Mouse (Mus musculus): ENCODE measurements around the gene Tnni3.
A peak's percentile ranks its signal among the peaks of the same experiment; 100 is the strongest.

Gene Tnni3

DNA sequence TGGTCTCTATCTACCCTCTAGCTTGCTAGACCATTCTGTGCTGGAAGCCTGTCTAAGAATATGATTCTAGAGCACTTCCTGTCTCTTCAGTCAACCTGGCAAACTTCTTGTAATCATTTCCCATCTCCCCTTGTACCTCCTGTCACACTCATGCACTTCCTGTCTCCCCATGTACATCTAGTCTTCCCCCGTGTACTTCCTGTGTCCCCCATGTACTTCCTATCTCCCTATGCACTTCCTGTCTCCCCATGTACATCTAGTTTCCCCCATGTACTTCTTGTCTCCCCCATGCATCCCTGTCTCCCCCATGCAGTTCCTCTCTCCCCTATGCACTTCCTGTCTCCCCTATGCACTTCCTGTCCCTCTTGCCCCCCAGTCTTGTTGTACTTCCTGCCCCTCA is 5.5 kb downstream of the Tnni3 start:
- no peak for DNase-seq

DNA sequence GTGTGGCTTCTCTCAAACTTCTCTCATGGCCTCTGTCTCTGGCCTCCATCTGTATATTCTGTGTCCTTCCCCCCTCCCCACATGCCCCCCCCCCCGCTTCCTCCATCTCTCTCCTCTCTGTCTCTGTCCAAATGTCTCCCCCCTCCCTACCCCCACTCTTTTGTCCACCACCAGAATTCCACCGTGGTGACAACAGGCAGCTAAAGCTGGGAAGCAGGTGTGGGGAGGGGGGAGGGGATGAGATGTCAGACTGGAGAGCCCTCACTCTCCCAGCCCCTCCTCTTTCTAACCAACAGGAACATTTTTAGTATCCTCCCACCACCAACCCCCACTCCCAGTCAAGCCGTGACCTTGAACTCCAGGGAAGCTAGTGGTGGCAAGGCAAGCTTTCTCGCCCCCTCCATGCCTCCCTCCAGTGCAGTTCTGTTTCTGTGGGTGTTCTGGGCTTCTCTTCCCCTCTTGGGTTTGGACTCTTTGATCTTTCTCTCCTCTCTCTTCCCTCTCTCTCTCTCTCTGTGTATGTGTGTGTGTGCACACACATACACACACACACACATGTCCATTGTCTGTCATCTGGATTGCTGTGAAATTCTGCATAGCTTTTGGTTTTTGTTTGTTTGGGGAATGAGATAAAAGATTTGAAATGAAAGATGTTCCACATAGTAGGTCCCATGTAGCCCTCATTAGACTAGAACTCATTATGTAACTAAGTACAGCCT is 7.5 kb downstream of the Tnni3 start, which contains the start of gene Tnnt1:
Tnnt1 (minus strand) TSS at position 51 of the 719 bp plus-strand sequence.
- no peak for DNase-seq

DNA sequence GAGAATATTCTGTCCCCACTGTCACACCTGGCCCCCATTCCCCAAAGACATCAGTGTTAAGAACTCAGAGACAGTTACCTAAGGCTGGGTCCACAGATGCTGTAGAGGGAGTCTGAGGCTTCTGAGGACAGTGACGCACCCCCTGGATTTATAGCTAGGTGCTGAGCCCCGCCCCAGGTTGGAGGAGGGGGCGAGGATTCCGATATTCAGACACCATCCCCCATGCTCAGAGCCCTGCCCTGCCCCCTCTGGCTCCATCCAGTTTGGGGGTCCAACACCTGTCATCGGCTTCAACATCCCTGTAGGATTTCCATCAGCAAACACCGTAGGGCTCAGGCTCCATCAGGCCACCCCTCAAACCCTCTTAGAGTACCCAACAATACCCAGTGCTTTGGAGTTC is 8.2 kb downstream of the Tnni3 start:
- no peak for DNase-seq

DNA sequence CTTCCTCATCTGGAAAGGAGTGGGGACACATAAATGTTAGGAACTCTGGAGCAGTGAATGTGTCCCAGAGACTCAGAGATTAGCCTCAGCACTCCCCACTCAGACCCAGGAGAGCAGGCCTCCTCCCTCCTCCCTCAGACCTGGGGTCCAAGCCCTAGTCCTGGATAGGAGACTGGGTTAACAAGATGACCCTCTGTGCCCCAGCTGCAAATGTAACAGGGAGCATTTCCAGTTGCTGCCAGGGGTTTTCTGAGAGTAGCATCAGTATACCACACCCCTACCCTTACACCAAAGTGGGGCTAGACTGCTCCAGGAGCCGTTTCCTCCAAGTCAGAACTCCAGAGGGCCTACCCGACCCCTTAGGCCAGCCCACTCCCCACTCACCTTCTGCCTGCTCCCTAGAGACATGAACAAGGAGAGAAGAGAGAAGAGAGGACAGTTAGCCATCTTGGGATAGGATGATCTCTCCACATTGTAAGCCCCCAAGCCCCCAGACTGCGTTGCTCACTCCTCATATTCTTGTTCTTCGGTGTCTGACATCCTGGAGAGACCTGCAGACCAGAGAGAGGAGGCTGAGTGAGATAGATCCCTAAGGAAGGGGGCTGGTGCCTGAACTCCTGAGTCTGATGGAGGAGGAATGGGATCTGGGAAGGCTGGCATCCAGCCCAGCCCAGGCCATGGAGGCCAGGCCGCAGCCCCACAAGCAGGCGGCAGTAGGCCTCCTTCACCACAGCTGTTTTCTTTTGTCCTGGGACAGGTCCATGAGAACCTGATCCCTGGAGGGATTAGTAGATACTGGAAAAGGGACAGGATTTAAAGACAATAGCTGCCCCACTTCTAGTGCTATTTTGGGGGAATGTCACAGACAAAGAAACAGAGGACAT is 10.0 kb downstream of the Tnni3 start:
- DNase-seq: no peak

DNA sequence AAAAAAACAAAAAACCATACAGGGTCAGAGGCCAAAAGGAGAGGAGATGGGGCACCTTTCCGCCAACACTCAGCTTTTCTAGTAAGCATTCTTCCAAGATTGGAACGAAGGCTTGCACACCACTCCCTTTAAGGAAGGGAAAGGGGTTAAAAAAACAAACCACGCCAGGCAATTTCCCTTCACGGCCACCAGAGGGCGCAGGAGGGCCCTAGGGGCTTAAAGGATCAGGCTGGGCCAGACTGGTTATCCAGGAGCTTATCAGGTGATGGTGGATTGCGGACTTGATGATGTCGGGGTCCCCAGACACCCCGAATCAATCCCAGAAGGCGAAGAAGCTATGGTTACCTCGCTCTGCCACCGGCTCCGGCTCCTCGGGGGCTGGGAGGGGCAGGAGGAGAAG is 10.8 kb downstream of the Tnni3 start:
- DNase-seq: no peak

DNA sequence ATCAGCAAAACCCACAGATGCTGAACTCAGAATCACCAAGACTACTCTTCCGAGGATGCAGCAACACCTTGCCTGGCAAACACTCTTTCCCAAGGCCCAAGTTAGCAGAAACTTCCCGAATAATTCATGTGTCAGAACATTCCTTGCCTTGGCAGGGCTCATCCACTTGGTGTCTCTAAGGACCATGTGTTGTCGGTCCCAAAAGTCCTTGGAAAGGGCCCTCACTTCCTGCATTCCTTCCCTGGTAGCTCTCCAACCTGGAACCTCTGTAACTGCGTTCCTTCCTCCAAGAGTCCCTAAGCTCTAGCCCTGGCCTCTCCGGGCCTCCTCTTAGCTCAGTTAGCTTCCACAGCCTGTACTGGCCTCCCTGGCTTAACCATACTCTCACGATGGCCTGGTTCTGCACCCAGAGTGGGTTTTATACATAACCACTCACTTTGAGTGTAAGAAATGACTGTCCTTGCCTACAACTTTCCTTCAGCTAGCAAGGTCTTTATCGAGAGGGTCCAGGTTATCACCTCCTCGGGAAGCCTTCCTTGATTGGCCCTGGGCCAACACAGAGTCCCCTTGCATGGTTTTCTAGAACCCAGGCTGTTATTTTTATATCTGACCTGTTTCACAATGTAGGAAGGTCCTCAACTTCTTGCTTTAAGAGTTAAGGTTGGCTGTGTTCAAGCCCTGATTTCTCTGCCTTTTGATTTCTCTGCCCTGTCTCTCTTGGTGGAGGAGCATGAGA is 12.4 kb downstream of the Tnni3 start:
- DNase-seq: no peak

DNA sequence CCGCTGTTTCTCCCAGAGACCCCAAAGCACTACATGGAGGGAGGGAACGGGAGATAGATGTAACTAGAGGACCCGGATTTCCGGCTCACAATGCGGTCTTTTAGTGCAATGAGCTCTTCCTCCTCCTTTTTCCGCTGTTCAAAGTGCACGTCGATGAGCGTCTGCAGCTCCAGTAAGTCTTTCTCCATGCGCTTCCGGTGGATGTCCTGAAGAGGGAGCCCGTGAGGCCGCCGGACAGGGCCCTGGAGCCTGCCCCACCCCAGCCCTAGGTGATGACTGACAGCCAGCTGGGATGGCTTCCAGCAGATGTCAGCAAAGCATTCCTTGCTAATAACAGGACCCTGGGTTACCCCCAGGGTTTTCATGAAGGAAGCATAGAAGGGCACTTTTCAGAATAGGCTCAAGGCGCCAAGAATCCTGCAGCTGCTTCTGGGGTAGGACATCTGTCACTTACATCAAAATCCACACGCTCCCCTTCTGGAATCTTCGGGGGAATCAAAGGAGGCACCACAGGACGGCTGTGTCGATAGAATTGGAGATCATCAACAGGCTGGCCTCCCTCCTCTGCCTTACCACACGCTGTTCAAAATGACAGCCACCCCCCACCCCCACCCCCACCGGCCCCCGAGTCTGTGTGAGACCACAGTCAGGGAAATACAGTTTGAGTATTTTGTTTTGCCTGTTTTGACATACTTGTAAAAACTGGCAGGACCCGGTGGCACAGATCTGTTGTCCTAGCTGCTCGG is 14.0 kb downstream of the Tnni3 start:
- DNase-seq: peak; percentile 70

DNA sequence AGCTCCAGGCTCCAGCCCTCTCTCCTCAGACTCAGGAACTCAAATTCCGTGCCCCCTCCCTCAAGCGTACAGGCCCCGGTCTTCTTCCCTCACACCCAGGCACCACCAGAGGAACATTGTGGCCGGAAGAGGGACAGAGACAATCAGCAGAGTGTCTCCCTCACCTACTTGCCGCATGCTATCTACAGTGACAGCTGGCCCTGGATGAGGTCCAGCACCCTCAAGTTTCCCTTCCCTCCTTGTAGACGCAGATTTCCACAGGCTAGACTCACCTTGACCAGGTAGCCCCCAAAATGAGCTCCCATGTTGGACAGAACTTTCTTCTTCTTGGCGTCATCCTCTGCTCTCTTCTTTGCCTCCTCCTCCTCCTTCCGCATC is 15.3 kb downstream of the Tnni3 start:
- DNase-seq: no peak

DNA sequence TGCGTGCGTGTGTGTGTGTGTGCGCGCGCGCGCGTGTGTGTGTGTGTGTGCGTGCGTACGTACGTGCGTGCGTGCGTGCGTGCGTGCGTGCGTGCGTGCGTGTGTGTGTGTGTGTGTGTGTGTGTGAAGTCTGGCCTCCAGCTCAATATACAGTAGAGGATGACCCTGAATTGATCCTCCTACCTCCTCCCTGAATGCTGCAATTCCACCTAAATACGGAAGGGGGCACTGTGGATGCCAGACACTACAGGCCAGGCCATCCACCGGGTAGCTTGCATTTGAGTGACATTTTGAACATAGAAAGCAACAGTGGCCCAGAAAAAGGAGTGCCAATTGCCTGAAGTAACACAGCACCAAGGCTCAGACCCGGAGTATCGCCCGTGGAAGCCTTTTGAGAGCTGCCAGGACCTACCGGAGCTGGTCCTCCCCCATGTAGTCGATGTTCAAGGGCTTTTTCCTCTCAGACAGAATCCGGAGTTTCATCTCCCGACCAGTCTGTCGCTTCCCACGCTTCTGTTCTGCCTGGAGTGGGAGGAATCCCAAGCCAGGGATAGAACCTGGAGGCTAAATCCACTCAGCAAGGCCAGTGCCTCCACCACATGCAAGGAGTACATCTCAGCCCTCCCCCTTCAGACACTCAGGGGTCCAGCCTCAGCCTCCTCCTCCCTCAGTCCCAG is 15.8 kb downstream of the Tnni3 start:
- no peak for DNase-seq

DNA sequence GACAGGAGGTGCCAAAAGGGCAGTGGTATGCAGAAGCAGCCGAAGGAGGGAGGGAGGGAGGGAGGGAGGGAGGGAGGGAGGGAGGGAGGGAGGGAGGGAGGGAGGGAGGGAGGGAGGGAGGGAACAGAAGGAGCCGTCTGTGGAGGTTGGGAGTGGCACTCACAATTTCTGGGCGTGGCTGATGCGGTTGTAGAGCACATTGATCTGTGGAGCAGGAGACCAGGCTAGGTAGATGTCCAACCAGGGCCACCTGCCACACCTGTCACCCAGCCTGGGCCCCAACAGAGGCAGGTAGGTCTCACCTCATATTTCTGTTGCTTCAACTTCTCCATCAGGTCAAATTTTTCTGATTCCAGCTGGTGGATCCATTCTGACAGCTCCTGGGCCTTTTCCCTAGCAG is 16.8 kb downstream of the Tnni3 start:
- no peak for DNase-seq

DNA sequence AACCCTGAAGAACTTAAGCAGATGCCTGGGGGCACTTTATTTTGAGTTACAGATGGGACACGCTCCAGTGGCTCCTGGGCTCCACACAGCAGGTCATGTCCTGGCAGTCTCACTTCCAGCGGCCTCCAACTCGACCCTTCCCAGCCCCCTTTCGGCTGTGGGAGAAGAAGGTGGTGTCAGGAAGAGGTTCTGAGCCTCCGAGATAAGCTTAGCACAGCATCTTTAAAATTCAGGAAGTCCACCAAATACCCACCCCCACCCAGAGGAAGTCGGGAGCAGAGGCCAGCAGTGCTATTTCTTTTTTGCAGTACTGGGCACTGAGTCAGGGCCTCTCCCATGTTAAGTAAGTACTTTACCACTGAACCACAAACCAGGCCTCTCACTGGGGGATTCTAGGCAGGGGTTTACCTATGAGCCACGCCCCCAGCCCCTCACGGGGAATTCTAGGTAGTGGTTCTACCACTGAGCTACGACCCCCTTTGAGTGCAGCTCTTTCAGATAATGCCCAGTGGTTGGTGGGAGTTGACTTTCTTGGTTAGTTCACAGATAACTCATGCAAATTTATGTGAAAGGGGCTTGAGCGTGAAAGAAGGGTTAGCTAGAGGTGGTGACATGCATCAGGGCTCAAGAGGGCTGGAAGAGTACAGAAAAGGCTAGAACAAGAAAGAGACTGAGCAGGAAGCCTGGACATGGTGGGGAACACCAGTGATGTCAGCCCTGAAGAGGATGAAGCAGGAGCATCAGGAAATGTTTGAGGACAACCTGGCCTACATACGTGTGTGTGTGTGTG is 19.2 kb downstream of the Tnni3 start:
- DNase-seq: no peak

DNA sequence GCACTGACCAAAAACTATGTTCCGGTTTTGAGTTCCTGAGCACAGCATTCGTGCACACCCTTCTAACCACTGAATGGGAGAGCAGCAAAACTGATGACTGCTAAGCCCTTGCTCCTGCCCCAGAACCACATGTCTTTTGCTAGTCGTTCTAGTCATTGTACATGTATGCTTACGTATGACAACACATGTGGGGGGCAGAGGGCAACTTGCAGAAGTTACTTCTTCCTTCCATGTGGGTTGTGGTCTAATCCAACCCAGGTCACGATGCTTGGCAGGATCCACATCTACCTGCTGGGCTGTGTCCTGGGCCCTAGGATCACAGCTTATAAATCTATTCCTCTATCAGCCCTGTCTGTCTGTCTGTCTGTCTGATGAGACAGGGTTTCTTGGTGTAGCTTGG is 20.2 kb downstream of the Tnni3 start:
- no peak for DNase-seq

DNA sequence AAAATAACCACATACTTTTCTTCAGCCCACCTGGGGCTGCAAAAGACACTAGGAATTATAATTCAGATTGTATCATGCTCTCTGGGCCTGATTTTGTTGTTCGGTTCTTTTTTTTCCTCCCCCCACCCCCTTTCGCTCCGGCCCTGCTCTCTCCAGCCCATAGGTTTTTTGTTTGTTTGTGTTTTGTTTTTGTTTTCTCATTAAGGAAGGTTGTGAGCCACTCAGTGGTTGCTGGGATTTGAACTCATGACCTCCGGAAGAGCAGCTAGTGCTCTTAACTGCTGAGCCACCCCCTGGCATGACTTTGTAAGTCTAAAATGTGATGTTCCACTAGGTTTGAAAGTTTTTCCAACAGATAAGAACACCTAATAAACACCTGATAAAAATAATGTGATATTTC is 20.9 kb downstream of the Tnni3 start:
- no peak for DNase-seq

DNA sequence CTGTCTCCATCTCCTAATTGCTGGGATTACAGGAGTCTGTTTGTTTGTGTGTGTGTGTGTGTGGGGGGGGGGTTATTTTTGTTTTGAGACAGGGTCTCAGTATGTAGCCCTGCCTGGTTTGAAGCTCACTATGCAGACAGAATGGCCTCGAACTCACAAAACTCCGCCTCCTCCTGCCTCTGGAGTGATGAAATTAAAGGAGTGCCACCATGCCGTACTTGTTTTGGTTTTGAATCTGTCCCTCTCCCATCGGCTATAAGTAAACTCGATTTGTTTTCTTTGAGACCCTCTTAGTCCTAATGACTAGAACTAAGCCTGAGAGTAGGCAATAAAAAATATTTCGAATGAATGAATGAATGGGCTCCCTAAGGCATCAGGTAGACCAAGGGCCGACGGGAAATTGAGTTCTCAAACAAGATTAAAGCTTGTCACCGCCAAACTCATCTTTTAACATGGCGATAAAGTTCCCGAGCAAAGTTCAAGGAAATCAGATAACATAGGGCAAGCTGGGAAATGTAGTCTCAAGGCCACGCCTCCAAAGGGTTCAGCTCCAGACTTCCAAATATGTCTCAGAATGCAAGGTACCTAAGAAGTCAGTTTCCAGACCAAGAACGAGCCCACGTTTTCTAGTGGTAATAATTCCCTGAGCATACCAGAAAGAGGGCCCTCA is 21.5 kb downstream of the Tnni3 start:
- DNase-seq: peak; percentile 63

DNA sequence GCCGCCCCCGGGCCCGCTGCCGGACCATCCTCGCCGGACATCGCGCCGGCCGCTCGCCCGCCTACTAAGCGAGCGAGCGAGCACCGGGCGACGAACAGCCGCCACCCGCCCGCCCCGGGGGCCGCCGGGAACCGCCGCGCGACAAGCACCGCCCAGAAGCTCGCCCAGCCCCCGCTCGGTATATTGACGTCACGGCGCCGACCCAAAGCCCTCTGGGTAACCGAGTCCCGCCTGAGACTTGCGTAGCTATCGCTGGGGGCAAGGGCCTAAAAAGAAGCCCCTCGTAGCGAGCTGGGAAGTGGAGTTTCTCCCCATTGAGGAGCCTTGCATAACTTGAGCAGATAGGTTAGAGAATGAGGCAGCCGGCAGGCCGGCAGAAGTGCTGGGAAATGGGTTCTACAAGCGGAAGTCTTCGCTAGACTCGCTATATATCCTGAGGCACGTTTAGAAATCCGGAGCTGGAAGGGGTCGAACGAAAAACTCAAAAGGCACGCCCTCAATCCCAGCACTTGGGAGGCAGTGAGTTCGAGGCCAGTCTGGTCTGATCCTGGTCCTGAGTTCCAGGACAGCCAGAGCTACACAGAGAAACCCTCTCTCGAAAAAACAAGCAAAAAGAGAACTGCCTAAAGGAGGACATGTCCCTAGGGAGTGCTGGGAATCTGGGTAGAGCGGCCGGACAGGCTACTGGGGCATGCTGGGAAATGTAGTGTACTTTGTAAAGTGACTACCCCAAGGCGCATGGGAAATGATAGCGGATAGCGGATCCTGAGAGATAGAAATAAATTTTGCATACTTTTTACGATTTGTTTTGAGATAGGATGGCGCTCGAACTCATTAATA is 22.3 kb downstream of the Tnni3 start, which contains the start of gene Ppp1r12c:
Ppp1r12c (minus strand) TSS at position 123 of the 840 bp plus-strand sequence.
- peak; percentile 92 for DNase-seq

DNA sequence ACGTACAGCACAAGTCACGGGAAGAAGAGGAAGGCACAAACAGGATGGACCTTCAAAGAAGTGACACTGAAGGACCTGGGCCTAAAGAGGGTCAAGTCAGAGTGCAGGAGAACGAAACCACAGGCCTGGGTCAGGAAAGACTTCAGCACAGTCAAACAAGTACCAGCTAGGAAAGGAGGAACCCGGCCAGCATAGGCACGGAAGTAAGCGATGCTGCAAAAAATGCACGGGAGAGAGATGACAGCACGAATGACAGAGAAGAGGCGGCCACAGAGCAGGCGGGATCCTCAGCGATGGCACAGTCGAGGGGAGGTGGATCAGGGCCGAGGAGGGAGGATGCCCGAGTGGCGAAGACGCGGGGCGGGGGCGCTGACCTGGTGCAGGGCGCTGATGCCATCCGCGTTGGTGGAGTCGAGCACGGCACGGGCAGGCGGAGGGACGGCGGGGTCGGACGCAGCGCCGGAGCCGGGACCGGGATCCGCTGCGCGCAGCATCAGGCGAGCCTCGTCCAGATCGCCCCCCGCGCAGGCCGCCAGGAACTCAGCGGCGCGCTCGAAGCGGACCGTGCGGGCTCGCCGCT is 23.0 kb downstream of the Tnni3 start:
- peak; percentile 31 for DNase-seq

DNA sequence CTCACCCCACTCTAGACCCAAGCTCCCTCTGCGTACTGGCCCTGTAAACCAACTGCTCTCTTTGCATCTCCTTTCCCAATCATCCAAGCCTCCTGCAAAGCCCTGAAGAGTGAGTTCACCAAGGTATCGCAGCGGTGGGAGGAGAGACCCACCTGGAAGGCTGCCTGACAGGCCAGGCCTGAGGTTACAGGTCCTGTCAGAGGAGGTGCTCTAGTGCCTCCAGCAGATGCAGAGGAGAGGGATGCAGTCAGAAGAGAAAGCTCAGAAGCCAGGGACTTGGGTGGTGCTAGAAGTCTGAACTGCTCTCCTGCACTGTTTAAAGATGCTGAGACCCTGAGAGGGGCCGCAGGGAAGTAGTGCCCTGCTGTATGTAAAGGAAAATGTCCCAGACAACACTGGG is 25.0 kb downstream of the Tnni3 start:
- no peak for DNase-seq

DNA sequence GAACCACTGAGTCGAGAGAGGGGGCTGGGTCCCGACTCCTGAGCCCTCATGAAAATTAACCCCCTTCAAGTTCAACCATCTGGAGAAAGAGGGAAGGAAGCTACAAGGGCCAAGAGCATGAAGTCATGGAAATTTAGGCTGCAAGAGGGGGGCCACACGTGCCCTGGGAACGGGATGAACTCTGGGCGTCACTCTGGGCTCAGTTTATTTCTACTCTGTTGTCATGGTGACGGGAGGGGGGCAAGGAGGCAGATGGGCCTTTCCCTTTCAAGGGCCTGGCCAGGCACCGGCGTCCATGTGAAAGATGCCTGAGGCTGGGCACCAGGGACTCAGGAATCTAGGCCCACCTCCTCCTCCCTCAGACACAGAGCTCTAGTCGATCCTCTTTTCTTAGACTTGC is 25.8 kb downstream of the Tnni3 start:
- peak; percentile 49 for DNase-seq

DNA sequence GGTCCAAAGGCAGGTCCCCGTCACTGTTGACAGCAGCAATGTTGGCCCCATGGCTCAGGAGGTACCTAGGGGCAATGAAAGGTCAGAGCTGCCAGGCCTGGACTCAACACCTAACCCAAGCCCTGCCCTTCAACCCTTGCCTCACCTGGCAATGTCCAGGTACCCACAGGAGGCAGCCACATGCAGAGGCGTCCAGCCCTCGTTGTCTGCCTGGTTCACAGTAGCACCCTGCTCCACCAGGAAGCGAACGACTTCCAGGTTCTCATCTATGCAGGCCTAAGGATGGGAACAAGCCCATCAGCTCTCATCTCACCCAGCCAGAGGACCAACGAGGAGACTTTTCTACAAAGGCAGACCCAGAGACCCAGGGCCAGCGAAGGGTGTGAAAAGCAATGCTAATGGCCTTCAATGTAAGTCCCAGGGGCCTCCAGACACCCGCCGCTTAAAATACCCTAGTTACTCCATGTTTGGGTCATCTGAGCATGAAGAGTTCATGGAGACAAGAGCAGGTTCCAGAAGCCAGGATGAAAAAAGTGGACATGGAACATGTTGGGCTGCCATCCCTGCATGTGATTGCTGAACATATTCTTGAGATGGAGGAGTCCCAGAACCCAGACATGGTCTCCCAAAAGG is 26.6 kb downstream of the Tnni3 start:
- DNase-seq: no peak
